Mouse (Mus musculus): ENCODE results near the gene Asb12. TPM values are rescaled to one million over a fixed set of nuclear protein-coding genes. Genes with fewer than 3 reads are reported as not detected.
"Not testable (repeated sequence)": the region's sequence is repeated elsewhere in the genome, so short reads cannot be mapped to it uniquely, and the experiment has no call there.

Gene Asb12
- polyA plus RNA-seq (2015; fragmentation: Nextera tagmentation; extraction: Ambion mirVana) = 0.15 TPM in 1 of 2 replicates, not detected in the other

GRCm38 (mm10) chrX:95557887-95558286 is at the start of gene Asb12, which contains the start of gene Pfn5:
Gene Asb12 (minus strand): TSS chrX:95557987.
Gene Pfn5 (plus strand): TSS chrX:95558104.
- ATAC-seq (ENCODE audit: borderline replicate concordance, extremely low read depth, low FRiP score, low TSS enrichment) = no peak
- no peaks in the 10 kb centered on the region for H3K36me3 ChIP-seq
- no peaks in the 10 kb centered on the region for H3K4me1 ChIP-seq
- H3K27me3 ChIP-seq = no peaks in the 10 kb centered on the region
- no peak within 1 kb of the TSS for H3K27ac ChIP-seq
- H3K9me3 ChIP-seq = no peaks in the 10 kb centered on the region; the same call in 1 of the 2 replicates
- no peak within 1 kb of the TSS for H3K4me3 ChIP-seq
- H3K4me2 ChIP-seq = no peak within 1 kb of the TSS
- 88% methylated on average over 2 of the region's 2 CpGs for WGBS
- no peak within 1 kb of the TSS for H3K9ac ChIP-seq

GRCm38 (mm10) chrX:95600609-95601008 is 42.8 kb upstream of the Asb12 start:
- no peak for ATAC-seq (ENCODE audit: borderline replicate concordance, extremely low read depth, low FRiP score, low TSS enrichment)

GRCm38 (mm10) chrX:95554321-95554720 is 3.5 kb downstream of the Asb12 start:
- Histone ChIP-seq H3K9me3 (no peaks in the 10 kb centered on the region), H3K27me3 (no peaks in the 10 kb centered on the region), H3K4me3 (no peak overlapping the region), H3K4me1 (no peaks in the 10 kb centered on the region), H3K36me3 (no peaks in the 10 kb centered on the region), H3K9ac (no peak overlapping the region), H3K4me2 (no peak overlapping the region), H3K27ac (no peak overlapping the region)
- WGBS = 45% methylated on average over 4 of the region's 4 CpGs
- ATAC-seq (ENCODE audit: borderline replicate concordance, extremely low read depth, low FRiP score, low TSS enrichment) = peak; percentile 59; the same call in 1 of the 2 replicates

More at GRCm38 (mm10) chrX:95600609-95601008, 42.8 kb upstream of the Asb12 start:
- Histone ChIP-seq H3K4me1 (no peaks in the 10 kb centered on the region), H3K4me2 (no peak overlapping the region), H3K9me3 (no peaks in the 10 kb centered on the region), H3K4me3 (no peak overlapping the region), H3K36me3 (no peaks in the 10 kb centered on the region), H3K9ac (no peak overlapping the region), H3K27me3 (no peaks in the 10 kb centered on the region), H3K27ac (no peak overlapping the region)
- 29% methylated on average over 5 of the region's 5 CpGs for WGBS

GRCm38 (mm10) chrX:95535493-95535892 is 22.3 kb downstream of the Asb12 start:
- H3K4me3 ChIP-seq; H3K27me3 ChIP-seq; ATAC-seq (ENCODE audit: borderline replicate concordance, extremely low read depth, low FRiP score, low TSS enrichment); H3K4me1 ChIP-seq; H3K36me3 ChIP-seq; H3K9ac ChIP-seq; H3K9me3 ChIP-seq; H3K27ac ChIP-seq; H3K4me2 ChIP-seq: not testable (repeated sequence)
- whole genome bisulfite sequencing = 86% methylated on average over 2 of the region's 2 CpGs

GRCm38 (mm10) chrX:95525166-95525565 is 32.6 kb downstream of the Asb12 start:
- 71% methylated on average over 2 of the region's 2 CpGs for WGBS
- no peak overlapping the region for H3K9ac ChIP-seq
- no peaks in the 10 kb centered on the region for H3K9me3 ChIP-seq
- H3K4me3 ChIP-seq = no peak overlapping the region
- no peaks in the 10 kb centered on the region for H3K36me3 ChIP-seq
- H3K27ac ChIP-seq = no peak overlapping the region
- no peak for ATAC-seq (ENCODE audit: borderline replicate concordance, extremely low read depth, low FRiP score, low TSS enrichment)
- no peaks in the 10 kb centered on the region for H3K4me1 ChIP-seq
- H3K27me3 ChIP-seq = no peaks in the 10 kb centered on the region
- H3K4me2 ChIP-seq = no peak overlapping the region

GRCm38 (mm10) chrX:95523883-95524282 is 33.9 kb downstream of the Asb12 start:
- Histone ChIP-seq H3K9ac (no peak overlapping the region), H3K36me3 (no peaks in the 10 kb centered on the region), H3K27me3 (no peaks in the 10 kb centered on the region), H3K9me3 (no peaks in the 10 kb centered on the region), H3K27ac (no peak overlapping the region), H3K4me3 (no peak overlapping the region), H3K4me1 (no peaks in the 10 kb centered on the region), H3K4me2 (no peak overlapping the region)
- ATAC-seq (ENCODE audit: borderline replicate concordance, extremely low read depth, low FRiP score, low TSS enrichment) = no peak

GRCm38 (mm10) chrX:95457166-95457565 is 100.6 kb downstream of the Asb12 start:
- Histone ChIP-seq H3K9me3 (no peaks in the 10 kb centered on the region), H3K27ac (no peak overlapping the region), H3K36me3 (no peaks in the 10 kb centered on the region), H3K9ac (no peak overlapping the region), H3K27me3 (no peaks in the 10 kb centered on the region), H3K4me2 (no peak overlapping the region), H3K4me3 (no peak overlapping the region), H3K4me1 (no peaks in the 10 kb centered on the region)
- WGBS = 52% methylated on average over 3 of the region's 3 CpGs
- no peak for ATAC-seq (ENCODE audit: borderline replicate concordance, extremely low read depth, low FRiP score, low TSS enrichment)

- no peaks in the 10 kb centered on the region for H3K36me3 ChIP-seq
- no peaks in the 10 kb centered on the region for H3K9me3 ChIP-seq
- H3K27me3 ChIP-seq = no peaks in the 10 kb centered on the region
- ATAC-seq (ENCODE audit: borderline replicate concordance, extremely low read depth, low FRiP score, low TSS enrichment) = no peak; the same call in 1 of the 2 replicates
- WGBS = 55% methylated on average over 2 of the region's 2 CpGs
- peaks cover 3% of the 10 kb centered on the region; the same call in 1 of the 2 replicates for H3K4me1 ChIP-seq
- H3K4me2 ChIP-seq = no peak overlapping the region
- H3K9ac ChIP-seq = no peak overlapping the region
- H3K27ac ChIP-seq = peak overlapping the region; percentile 91; the same call in 1 of the 2 replicates
- no peak overlapping the region for H3K4me3 ChIP-seq
Measured at GRCm38 (mm10) chrX:95445866-95446265, 111.9 kb downstream of the Asb12 start.

- WGBS = 37% methylated on average over 3 of the region's 3 CpGs
- Histone ChIP-seq H3K4me2 (peak overlapping the region; percentile 63), H3K36me3 (no peaks in the 10 kb centered on the region), H3K9ac (no peak overlapping the region), H3K4me1 (peaks cover 3% of the 10 kb centered on the region; the same call in 1 of the 2 replicates), H3K9me3 (no peaks in the 10 kb centered on the region), H3K27ac (peak overlapping the region; percentile 91), H3K27me3 (no peaks in the 10 kb centered on the region), H3K4me3 (peak overlapping the region; percentile 59)
- no peak for ATAC-seq (ENCODE audit: borderline replicate concordance, extremely low read depth, low FRiP score, low TSS enrichment)
Measured at GRCm38 (mm10) chrX:95445141-95445540, 112.6 kb downstream of the Asb12 start.

- no peaks in the 10 kb centered on the region for H3K36me3 ChIP-seq
- no peaks in the 10 kb centered on the region for H3K9me3 ChIP-seq
- H3K27me3 ChIP-seq = no peaks in the 10 kb centered on the region
- peak within 1 kb of the TSS; percentile 59 for H3K4me3 ChIP-seq
- H3K4me2 ChIP-seq = peak within 1 kb of the TSS; percentile 63
- H3K27ac ChIP-seq = peak within 1 kb of the TSS; percentile 91
- H3K9ac ChIP-seq = peak within 1 kb of the TSS; percentile 62
- ATAC-seq (ENCODE audit: borderline replicate concordance, extremely low read depth, low FRiP score, low TSS enrichment) = peak; percentile 95
- H3K4me1 ChIP-seq = peaks cover 3% of the 10 kb centered on the region; the same call in 1 of the 2 replicates
- WGBS = 9% methylated on average over 19 of the region's 19 CpGs
Measured at GRCm38 (mm10) chrX:95444776-95445111, 113.0 kb downstream of the Asb12 start, which contains the start of gene Amer1. Gene Amer1 (minus strand): TSS chrX:95444872.

GRCm38 (mm10) chrX:95443898-95444775 is 113.7 kb downstream of the Asb12 start:
- H3K4me1 ChIP-seq = peaks cover 3% of the 10 kb centered on the region; the same call in 1 of the 2 replicates
- ATAC-seq (ENCODE audit: borderline replicate concordance, extremely low read depth, low FRiP score, low TSS enrichment) = peak; percentile 62; the same call in 1 of the 2 replicates
- peak overlapping the region; percentile 91 for H3K27ac ChIP-seq
- no peaks in the 10 kb centered on the region for H3K27me3 ChIP-seq
- peak overlapping the region; percentile 63 for H3K4me2 ChIP-seq
- peak overlapping the region; percentile 59 for H3K4me3 ChIP-seq
- H3K9me3 ChIP-seq = no peaks in the 10 kb centered on the region
- no peaks in the 10 kb centered on the region for H3K36me3 ChIP-seq
- peak overlapping the region; percentile 62 for H3K9ac ChIP-seq
- WGBS = 19% methylated on average over 42 of the region's 42 CpGs

- WGBS = 22% methylated on average over 12 of the region's 12 CpGs
- Histone ChIP-seq H3K4me3 (peak overlapping the region; percentile 59), H3K27ac (peak overlapping the region; percentile 91), H3K9me3 (no peaks in the 10 kb centered on the region), H3K4me2 (peak overlapping the region; percentile 63), H3K9ac (peak overlapping the region; percentile 62), H3K4me1 (peaks cover 3% of the 10 kb centered on the region; the same call in 1 of the 2 replicates), H3K27me3 (no peaks in the 10 kb centered on the region), H3K36me3 (no peaks in the 10 kb centered on the region)
- ATAC-seq (ENCODE audit: borderline replicate concordance, extremely low read depth, low FRiP score, low TSS enrichment) = peak; percentile 7; the same call in 1 of the 2 replicates
Measured at GRCm38 (mm10) chrX:95443390-95443789, 114.4 kb downstream of the Asb12 start.

Measured in lung, embryonic 15.5 days (tissue).